Mouse (Mus musculus) bone marrow macrophage, adult 2 months (primary cell): ENCODE results near the gene Lamp1. TPM values are rescaled to one million over a fixed set of nuclear protein-coding genes. Genes with fewer than 3 reads are reported as not detected.

Experiments
- H3K27ac ChIP-seq: 2 replicates; pipeline ENCODE4 v1.5.1; 2012; ENCODE audit warnings: low read depth, low read length; ENCODE audit not compliant: insufficient read depth
- H3K4me1 ChIP-seq: 2 replicates; pipeline ENCODE4 v1.6.1; 2012; ENCODE audit warnings: low read length; ENCODE audit not compliant: control insufficient read depth, insufficient read depth
- H3K4me3 ChIP-seq: 2 replicates; pipeline ENCODE4 v1.5.1; 2012; ENCODE audit warnings: mild to moderate bottlenecking, low read length, moderate library complexity; ENCODE audit not compliant: insufficient read depth
- CTCF ChIP-seq: IDR thresholded peaks from 2 replicates; pipeline ENCODE4 v1.5.1; 2012; ENCODE audit warnings: low read depth, mild to moderate bottlenecking, low read length, moderate library complexity
- POLR2A ChIP-seq: IDR thresholded peaks from 2 replicates; pipeline ENCODE4 v1.6.1; 2012; ENCODE audit warnings: mild to moderate bottlenecking, low read depth, low read length, borderline replicate concordance
- polyA plus RNA-seq: library from polyadenylated mRNA; stranded (reverse); fragments of >200 nt; gene quantifications from 2 replicates; pipeline ENCODE4 v1.2.4, GENCODE M21; 2012; ENCODE audit not compliant: missing spikeins, insufficient read depth, insufficient read length

Gene Lamp1
- polyA plus RNA-seq, 1 experiment: 1,629 TPM

DNA sequence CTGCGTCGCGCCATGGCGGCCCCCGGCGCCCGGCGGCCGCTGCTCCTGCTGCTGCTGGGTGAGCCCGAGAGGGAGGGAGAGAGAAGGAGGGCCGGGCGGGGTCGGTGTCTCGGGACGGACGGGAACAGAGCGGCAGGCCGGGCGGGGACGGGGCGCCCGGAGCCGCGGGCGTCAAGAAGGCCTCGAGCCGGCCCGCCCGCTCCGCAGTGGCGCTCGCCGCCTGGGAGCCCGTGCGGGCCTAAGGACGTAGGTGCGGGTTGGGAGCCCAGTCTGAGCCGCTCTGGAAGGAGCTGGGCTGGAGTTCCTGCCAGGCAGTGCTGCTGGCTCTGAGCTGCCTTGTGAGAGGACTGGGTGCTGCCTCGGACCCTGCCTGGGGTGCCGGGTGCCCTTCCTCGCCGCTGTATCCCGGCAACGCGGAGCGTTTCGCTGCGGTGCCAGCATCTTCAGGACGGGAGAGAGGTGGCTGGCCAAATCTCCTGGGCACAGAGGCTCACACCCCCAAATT, 468 bp downstream of the Lamp1 start:
- TF ChIP-seq CTCF (no peak), POLR2A (no peak)
- peaks cover 65% of the 10 kb centered on the region for H3K4me1 ChIP-seq
- H3K27ac ChIP-seq: peak overlapping the region; percentile 90
- peak overlapping the region; percentile 99 for H3K4me3 ChIP-seq

- H3K27ac ChIP-seq: peak overlapping the region; percentile 90
- H3K4me1 ChIP-seq: peaks cover 65% of the 10 kb centered on the region
- peak overlapping the region; percentile 99 for H3K4me3 ChIP-seq
- TF ChIP-seq CTCF (no peak), POLR2A (no peak)
Measured at GRCm38 (mm10) chr8:13160691-13161090, 1.7 kb downstream of the Lamp1 start.

DNA sequence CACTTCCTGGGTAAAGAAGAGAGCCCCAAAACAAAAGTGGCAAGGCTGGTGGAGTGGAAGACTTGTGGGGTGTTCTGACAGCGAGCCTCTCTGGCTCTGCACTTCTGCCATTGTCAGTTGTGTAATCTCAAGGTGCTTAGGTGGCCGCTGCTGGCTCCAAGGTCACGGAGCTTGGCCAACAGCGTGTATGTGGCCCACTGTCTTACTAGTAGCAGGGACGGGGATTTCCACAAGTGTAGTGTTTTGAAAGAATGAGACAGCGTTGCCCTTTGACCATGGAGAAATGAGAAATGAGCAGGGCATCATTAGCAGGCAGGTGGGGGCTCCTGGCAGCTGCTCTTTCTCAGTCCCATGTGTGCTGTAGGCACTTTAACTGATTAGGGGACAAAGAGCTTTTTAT, 3.1 kb downstream of the Lamp1 start:
- H3K27ac ChIP-seq: no peak overlapping the region
- TF ChIP-seq CTCF (no peak), POLR2A (no peak)
- peak overlapping the region; percentile 51 for H3K4me3 ChIP-seq
- H3K4me1 ChIP-seq: peaks cover 51% of the 10 kb centered on the region

DNA sequence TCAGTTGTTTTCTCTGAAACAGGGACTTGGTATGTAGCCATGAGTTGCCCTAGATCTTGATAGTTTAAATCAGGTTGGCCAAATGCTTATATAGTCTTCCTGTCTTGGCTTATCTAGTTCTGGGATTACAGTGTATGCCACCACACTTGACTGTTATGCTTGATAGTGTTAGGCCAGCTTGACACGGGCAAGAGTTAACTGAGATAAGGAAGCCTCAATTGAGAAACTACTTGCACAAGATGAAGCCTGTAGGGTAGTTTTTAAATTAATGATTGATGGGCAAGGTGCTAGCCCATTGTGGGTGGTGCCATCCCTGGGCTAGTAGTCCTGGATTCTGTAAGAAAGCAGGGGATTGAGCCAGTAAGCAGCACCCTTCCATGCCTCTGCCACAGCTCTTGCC, 4.6 kb downstream of the Lamp1 start:
- TF ChIP-seq CTCF (no peak), POLR2A (no peak)

DNA sequence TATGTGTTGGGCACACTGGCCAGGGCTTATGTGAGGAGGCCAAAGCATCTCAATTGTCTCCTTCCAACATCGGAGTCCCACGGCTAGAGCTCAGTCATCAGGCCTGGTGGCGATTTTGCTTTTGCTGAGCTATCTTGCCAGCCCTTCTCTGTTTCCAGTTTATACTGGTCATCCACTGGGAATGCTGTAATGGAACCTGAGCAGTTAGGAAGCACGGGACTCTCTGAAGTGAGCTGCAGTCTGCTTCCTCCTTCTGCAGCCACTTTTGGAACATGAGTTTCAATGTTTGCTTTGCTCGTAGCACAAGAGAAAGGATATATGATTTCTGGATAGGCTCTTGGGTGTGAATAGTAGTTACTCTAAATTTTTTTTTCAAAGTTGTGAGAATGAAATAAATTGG, 5.4 kb downstream of the Lamp1 start:
- H3K4me1 ChIP-seq: peaks cover 44% of the 10 kb centered on the region
- no peak overlapping the region for H3K4me3 ChIP-seq
- TF ChIP-seq POLR2A (no peak), CTCF (no peak)
- no peak overlapping the region for H3K27ac ChIP-seq

More for the DNA sequence above, 4.6 kb downstream of the Lamp1 start:
- Histone ChIP-seq H3K4me3 (no peak overlapping the region), H3K27ac (no peak overlapping the region), H3K4me1 (peaks cover 43% of the 10 kb centered on the region)

DNA sequence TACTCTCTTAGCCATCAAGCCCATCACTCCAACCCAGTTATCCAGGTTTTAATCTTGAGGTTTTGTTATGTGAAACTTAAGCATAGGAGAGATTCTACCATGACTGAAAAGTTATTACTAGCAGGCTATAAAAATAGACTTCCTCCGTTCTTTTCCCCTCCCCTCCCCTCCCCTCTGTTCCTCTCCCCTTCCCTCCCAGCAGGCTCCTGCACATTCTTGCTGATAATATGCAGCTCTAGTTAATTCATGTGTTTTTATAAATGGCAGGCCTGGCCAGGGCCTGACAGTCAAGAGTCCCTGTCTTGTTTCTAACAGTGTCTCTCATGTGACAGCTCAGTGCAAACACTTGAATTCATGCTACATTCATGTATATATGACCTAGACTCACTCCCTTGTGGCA, 11.5 kb downstream of the Lamp1 start:
- H3K27ac ChIP-seq: no peak overlapping the region
- H3K4me1 ChIP-seq: peaks cover 17% of the 10 kb centered on the region
- no peak overlapping the region for H3K4me3 ChIP-seq
- TF ChIP-seq CTCF (no peak), POLR2A (no peak)

- H3K27ac ChIP-seq: no peak overlapping the region
- no peak overlapping the region for H3K4me3 ChIP-seq
- peaks cover 5% of the 10 kb centered on the region for H3K4me1 ChIP-seq
- TF ChIP-seq CTCF (no peak), POLR2A (no peak)
Measured at GRCm38 (mm10) chr8:13174305-13174704, 15.3 kb downstream of the Lamp1 start.

DNA sequence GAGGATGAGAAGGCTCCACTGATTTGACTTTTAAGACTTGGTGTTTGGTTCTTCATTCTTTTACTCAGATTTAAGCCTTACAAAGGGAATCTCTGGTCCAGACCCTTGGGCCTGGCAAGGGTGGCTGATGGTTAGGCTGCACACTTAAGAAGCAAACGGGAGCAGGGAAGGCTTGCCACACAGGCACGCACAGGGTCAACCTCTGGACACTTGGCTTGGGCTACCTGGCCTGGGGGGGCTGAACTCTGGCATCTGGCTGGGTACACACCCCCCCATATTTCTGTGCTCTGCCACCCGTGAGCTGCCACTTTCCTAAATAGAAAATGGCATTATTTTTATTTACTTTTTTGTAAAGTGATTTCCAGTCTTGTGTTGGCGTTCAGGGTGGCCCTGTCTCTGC, 15.8 kb downstream of the Lamp1 start:
- H3K4me1 ChIP-seq: peaks cover 5% of the 10 kb centered on the region
- H3K4me3 ChIP-seq: no peak overlapping the region
- TF ChIP-seq CTCF: no peak
- no peak for TF ChIP-seq POLR2A
- no peak overlapping the region for H3K27ac ChIP-seq

- H3K27ac ChIP-seq: no peak overlapping the region
- no peak overlapping the region for H3K4me3 ChIP-seq
- TF ChIP-seq CTCF: no peak
- TF ChIP-seq POLR2A: no peak
- no peaks in the 10 kb centered on the region for H3K4me1 ChIP-seq
Measured at GRCm38 (mm10) chr8:13175650-13176049, 16.7 kb downstream of the Lamp1 start.

- H3K4me3 ChIP-seq: no peak overlapping the region
- TF ChIP-seq POLR2A (no peak), CTCF (no peak)
Measured at GRCm38 (mm10) chr8:13177173-13177852, 18.4 kb downstream of the Lamp1 start.

GRCm38 (mm10) chr8:13178137-13178536, 19.2 kb downstream of the Lamp1 start:
- H3K4me1 ChIP-seq: no peaks in the 10 kb centered on the region
- no peak overlapping the region for H3K4me3 ChIP-seq
- no peak overlapping the region for H3K27ac ChIP-seq
- TF ChIP-seq CTCF: no peak
- no peak for TF ChIP-seq POLR2A

More at GRCm38 (mm10) chr8:13177173-13177852, 18.4 kb downstream of the Lamp1 start:
- Histone ChIP-seq H3K4me1 (no peaks in the 10 kb centered on the region), H3K27ac (no peak overlapping the region)
